In the genomic region with DNA sequence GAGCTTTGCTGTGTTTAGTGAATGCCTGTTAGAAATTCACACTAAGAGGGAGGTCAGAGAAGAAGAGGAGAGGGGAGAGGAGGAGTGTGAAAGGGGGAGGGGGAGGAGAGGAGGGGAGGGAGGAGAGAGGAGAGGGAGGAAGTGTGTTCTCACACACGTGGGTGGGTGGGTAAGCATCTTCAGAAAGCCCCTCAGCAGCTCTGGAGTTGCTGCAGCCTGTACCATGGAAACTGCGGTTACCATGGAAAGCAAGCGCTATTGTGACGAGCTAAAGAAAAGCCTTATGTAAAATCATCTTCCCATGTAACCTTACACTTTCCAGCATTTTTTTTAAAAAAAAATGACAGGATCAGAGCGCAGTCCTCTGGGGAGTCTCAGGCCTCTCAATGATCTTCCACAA, we compare ENCODE assay signal across 11 mouse cellular contexts.
DNase-seq lines count a peak whose midpoint lies in the region; ATAC-seq and TF ChIP-seq lines count a peak whose summit lies in the region.
"Had no signal": no experiment of that assay in that cellular context is flagged by ENCODE, and none has a peak within 500 bp of the region (broad histone marks: within the 10 kb centered on the region; RNA-seq: fewer than 3 reads in every experiment).

No protein-coding gene starts in this region.

- no peak overlapping the region for H3K27ac ChIP-seq in lung, embryonic 14.5 days (ENCODE audit: low read depth)
- 0 out of 2 replicates have a peak overlapping the region, but pooled peaks have one; percentile 9 for H3K27ac ChIP-seq in hindbrain, embryonic 16.5 days (ENCODE audit: low read depth, low read length)
- H3K27ac ChIP-seq in midbrain, embryonic 13.5 days, result peak overlapping the region; percentile 56

- H3K36me3 ChIP-seq in lung, embryonic 14.5 days (ENCODE audit: insufficient read depth), result no peaks in the 10 kb centered on the region
- no peaks in the 10 kb centered on the region for H3K36me3 ChIP-seq in hindbrain, embryonic 16.5 days (ENCODE audit: control insufficient read depth, insufficient read depth, low read length)
- no peaks in the 10 kb centered on the region for H3K36me3 ChIP-seq in midbrain, embryonic 13.5 days

- H3K4me2 ChIP-seq in lung, embryonic 14.5 days, result 0 out of 2 replicates have a peak overlapping the region, but pooled peaks have one; percentile 15
- H3K4me2 ChIP-seq in hindbrain, embryonic 16.5 days (ENCODE audit: low read length), result peak overlapping the region; percentile 5
- peak overlapping the region; percentile 28 for H3K4me2 ChIP-seq in midbrain, embryonic 13.5 days (replicated peaks)

- no peak overlapping the region for H3K4me3 ChIP-seq in lung, embryonic 14.5 days (ENCODE audit: low read depth, low read length)
- H3K4me3 ChIP-seq in hindbrain, embryonic 16.5 days (ENCODE audit: low read length), result no peak overlapping the region
- no peak overlapping the region for H3K4me3 ChIP-seq in midbrain, embryonic 13.5 days (replicated peaks)

- no peaks in the 10 kb centered on the region for H3K4me1 ChIP-seq in lung, embryonic 14.5 days (ENCODE audit: insufficient read depth)
- no peaks in the 10 kb centered on the region; the same call in 1 of the 2 replicates for H3K4me1 ChIP-seq in hindbrain, embryonic 16.5 days (ENCODE audit: control insufficient read depth, insufficient read depth, low read depth, low read length)
- H3K4me1 ChIP-seq in midbrain, embryonic 13.5 days (replicated peaks), result peaks cover 23% of the 10 kb centered on the region

- H3K9ac ChIP-seq in lung, embryonic 14.5 days, result no peak overlapping the region
- no peak overlapping the region for H3K9ac ChIP-seq in hindbrain, embryonic 16.5 days (ENCODE audit: low read depth, low read length)
- 0 out of 2 replicates have a peak overlapping the region, but pooled peaks have one; percentile 6 for H3K9ac ChIP-seq in midbrain, embryonic 13.5 days (replicated peaks)

- peak; percentile 49; the same call in 1 of the 2 replicates for ATAC-seq in lung, embryonic 14.5 days (ENCODE audit: insufficient read depth)
- ATAC-seq in hindbrain, embryonic 16.5 days, result peak; percentile 87
- ATAC-seq in midbrain, embryonic 13.5 days, result peak; percentile 90
- no peak for ATAC-seq in megakaryocyte progenitor cell, adult 5-6 weeks (replicated peaks; ENCODE audit: poor library complexity)
- ATAC-seq: inflammation-experienced regulatory T-cells, adult 6 months; Patski had no signal

- TF ChIP-seq CTCF in lung, embryonic 14.5 days (IDR thresholded peaks at IDR 0.05; ENCODE audit: low read depth), result no peak

- WGBS in lung, embryonic 14.5 days, result 29% methylated on average over 5 of the region's 5 CpGs
- 26% methylated on average over 5 of the region's 5 CpGs for WGBS in hindbrain, embryonic 16.5 days
- WGBS in midbrain, embryonic 13.5 days, result 14% methylated on average over 5 of the region's 5 CpGs

- DNase-seq in lung, embryonic 14.5 days, result peak; percentile 20
- no peak for DNase-seq in lung, postnatal 14 days
- DNase-seq in cerebellum, postnatal 4 days (ENCODE audit: low spot score in 2 of 2), result no peak
- DNase-seq in thymus, postnatal 4 days, result no peak
- DNase-seq in spleen, adult 12 weeks (ENCODE audit: low spot score), result no peak
- DNase-seq: thymus, adult 2 months had no signal

- no peaks in the 10 kb centered on the region for H3K27me3 ChIP-seq in lung, embryonic 14.5 days (ENCODE audit: insufficient read depth, low read length)
- no peaks in the 10 kb centered on the region for H3K27me3 ChIP-seq in hindbrain, embryonic 16.5 days (replicated peaks; ENCODE audit: control insufficient read depth, insufficient read depth, low read length)
- H3K27me3 ChIP-seq in midbrain, embryonic 13.5 days, result no peaks in the 10 kb centered on the region
- H3K27me3 ChIP-seq: Patski had no signal

- H3K9me3 ChIP-seq in lung, embryonic 14.5 days (ENCODE audit: low read depth, low read length), result no peaks in the 10 kb centered on the region
- H3K9me3 ChIP-seq in hindbrain, embryonic 16.5 days (ENCODE audit: control insufficient read depth, low read length), result no peaks in the 10 kb centered on the region
- no peaks in the 10 kb centered on the region for H3K9me3 ChIP-seq in midbrain, embryonic 13.5 days
